Mouse (Mus musculus): ENCODE results near the gene Xpc. TPM values are rescaled to one million over a fixed set of nuclear protein-coding genes. Genes with fewer than 3 reads are reported as not detected.

The Xpc gene
- polyA plus RNA-seq, 1 experiment from 2014 or later = 20.4 TPM

DNA sequence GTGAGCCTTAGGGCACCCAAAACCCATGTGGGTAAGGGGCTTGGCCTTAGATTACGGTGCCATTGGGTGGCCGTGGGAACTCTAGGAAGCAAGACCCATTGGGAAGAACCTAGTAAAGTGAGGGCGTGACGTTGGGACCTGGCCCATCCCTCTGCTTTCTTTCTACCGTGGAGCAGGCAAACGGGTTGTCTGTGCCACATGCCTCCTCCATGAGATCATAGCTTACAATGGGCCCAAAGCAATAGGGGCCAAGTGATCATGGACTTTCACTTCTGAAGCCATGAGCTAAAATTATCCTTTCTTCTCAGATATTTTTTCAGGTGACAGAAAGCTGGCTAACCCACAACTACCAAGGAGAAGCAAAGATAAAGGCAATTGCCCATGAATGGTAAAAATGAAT is 15.6 kb upstream of the Xpc start:
- Histone ChIP-seq H3K4me1 (ENCODE audit: control insufficient read depth, insufficient read depth, low read length) (no peaks in the 10 kb centered on the region), H3K27me3 (ENCODE audit: control insufficient read depth, insufficient read depth, low read depth, low read length) (no peaks in the 10 kb centered on the region), H3K9ac (ENCODE audit: low read depth, low read length) (no peak overlapping the region), H3K4me2 (ENCODE audit: low read length) (no peak overlapping the region), H3K36me3 (ENCODE audit: control insufficient read depth, insufficient read depth, low read length) (no peaks in the 10 kb centered on the region), H3K4me3 (ENCODE audit: low read depth, low read length) (no peak overlapping the region), H3K9me3 (replicated peaks; ENCODE audit: control insufficient read depth, low read length, poor library complexity, severe bottlenecking) (no peaks in the 10 kb centered on the region), H3K27ac (ENCODE audit: low read length) (no peak overlapping the region)
- no peak for ATAC-seq
- WGBS = 86% methylated on average over 6 of the region's 6 CpGs

DNA sequence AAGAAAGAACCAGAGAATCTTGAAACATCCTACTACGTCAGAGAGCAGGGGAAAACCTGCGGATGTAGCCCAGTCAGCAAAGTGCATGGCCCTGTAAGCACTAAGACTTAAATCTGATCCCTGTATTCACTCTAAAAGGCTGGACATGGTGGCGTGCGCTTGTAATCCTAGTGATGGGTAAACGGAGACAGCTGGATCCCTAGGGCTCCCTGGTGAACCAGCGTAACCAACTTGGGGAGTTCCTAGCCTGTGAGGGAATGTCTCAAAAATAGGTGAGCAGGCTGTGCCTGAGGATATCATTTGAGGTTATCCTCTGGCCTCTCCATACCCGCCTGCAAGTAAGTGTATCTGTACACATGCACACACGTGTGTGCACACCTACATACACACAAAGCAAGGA is 15.0 kb upstream of the Xpc start:
- 88% methylated on average over 8 of the region's 8 CpGs for WGBS
- Histone ChIP-seq H3K9ac (ENCODE audit: low read depth, low read length) (no peak overlapping the region), H3K4me2 (ENCODE audit: low read length) (no peak overlapping the region), H3K9me3 (replicated peaks; ENCODE audit: control insufficient read depth, low read length, poor library complexity, severe bottlenecking) (no peaks in the 10 kb centered on the region), H3K4me1 (ENCODE audit: control insufficient read depth, insufficient read depth, low read length) (no peaks in the 10 kb centered on the region), H3K27ac (ENCODE audit: low read length) (no peak overlapping the region), H3K4me3 (ENCODE audit: low read depth, low read length) (no peak overlapping the region), H3K27me3 (ENCODE audit: control insufficient read depth, insufficient read depth, low read depth, low read length) (no peaks in the 10 kb centered on the region), H3K36me3 (ENCODE audit: control insufficient read depth, insufficient read depth, low read length) (no peaks in the 10 kb centered on the region)
- ATAC-seq = no peak

DNA sequence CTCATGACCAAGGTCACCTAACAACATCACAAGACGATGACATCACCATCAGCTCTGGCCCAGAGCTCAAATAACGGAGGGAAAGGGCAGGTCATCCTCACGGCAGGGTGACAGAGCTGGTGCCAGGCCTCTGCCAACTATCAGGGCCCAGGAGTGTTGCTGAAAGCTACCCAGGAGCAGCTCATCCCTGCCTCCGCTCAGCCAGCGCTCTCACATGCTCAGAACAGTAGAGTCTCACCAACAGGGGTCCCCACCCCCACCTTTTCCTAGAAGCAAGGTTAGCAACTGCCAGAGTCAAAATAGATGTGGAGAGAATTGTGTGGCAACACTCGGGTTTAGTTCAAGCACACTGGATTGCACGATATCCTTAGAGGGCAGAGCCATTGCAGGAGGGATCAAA is 12.6 kb upstream of the Xpc start:
- 89% methylated on average over 7 of the region's 7 CpGs for WGBS

DNA sequence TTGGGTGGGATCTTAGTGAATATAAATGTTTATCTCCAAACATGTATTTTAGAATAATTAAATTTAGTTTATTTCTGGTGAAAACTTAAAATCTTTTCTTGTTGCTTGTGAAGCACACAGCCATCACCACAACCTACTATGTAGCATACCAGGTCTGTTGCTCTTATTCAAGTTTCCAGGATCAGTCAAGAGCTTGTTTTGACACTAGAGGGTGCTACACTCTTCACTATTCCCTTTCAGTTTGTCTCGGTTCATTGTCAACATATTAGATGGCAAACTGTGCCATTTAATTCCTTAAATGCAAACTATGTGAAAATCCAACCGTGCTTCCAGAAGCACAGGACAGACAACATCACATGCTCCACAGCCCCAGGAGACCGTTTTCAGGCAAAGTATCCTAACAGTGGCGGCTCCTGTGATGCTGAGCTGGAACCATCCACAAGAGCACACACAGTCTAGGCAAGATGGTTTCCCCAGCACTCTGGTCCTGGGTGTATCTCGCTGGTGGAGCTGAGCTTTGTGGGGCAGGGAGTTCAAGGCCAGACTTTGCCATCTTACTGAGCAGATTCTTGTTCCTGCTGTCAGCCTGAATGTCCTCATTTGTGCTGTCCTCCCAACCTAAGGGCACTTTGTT is 11.7 kb upstream of the Xpc start:
- no peak overlapping the region for H3K4me2 ChIP-seq (ENCODE audit: low read length)
- H3K4me3 ChIP-seq (ENCODE audit: low read depth, low read length) = no peak overlapping the region
- no peaks in the 10 kb centered on the region for H3K4me1 ChIP-seq (ENCODE audit: control insufficient read depth, insufficient read depth, low read length)
- 0 out of 2 replicates have a peak, but pooled peaks cover 10% of the 10 kb centered on the region for H3K36me3 ChIP-seq (ENCODE audit: control insufficient read depth, insufficient read depth, low read length)
- no peak overlapping the region for H3K9ac ChIP-seq (ENCODE audit: low read depth, low read length)
- H3K9me3 ChIP-seq (replicated peaks; ENCODE audit: control insufficient read depth, low read length, poor library complexity, severe bottlenecking) = no peaks in the 10 kb centered on the region
- no peaks in the 10 kb centered on the region for H3K27me3 ChIP-seq (ENCODE audit: control insufficient read depth, insufficient read depth, low read depth, low read length)
- peak; percentile 72 for ATAC-seq
- 39% methylated on average over 5 of the region's 5 CpGs for WGBS
- H3K27ac ChIP-seq (ENCODE audit: low read length) = no peak overlapping the region

More for the DNA sequence above, 12.6 kb upstream of the Xpc start:
- ATAC-seq = no peak
- Histone ChIP-seq H3K4me3 (ENCODE audit: low read depth, low read length) (no peak overlapping the region), H3K4me2 (ENCODE audit: low read length) (no peak overlapping the region), H3K36me3 (ENCODE audit: control insufficient read depth, insufficient read depth, low read length) (0 out of 2 replicates have a peak, but pooled peaks cover 6% of the 10 kb centered on the region), H3K27ac (ENCODE audit: low read length) (no peak overlapping the region), H3K4me1 (ENCODE audit: control insufficient read depth, insufficient read depth, low read length) (no peaks in the 10 kb centered on the region), H3K27me3 (ENCODE audit: control insufficient read depth, insufficient read depth, low read depth, low read length) (no peaks in the 10 kb centered on the region), H3K9ac (ENCODE audit: low read depth, low read length) (no peak overlapping the region), H3K9me3 (replicated peaks; ENCODE audit: control insufficient read depth, low read length, poor library complexity, severe bottlenecking) (no peaks in the 10 kb centered on the region)

DNA sequence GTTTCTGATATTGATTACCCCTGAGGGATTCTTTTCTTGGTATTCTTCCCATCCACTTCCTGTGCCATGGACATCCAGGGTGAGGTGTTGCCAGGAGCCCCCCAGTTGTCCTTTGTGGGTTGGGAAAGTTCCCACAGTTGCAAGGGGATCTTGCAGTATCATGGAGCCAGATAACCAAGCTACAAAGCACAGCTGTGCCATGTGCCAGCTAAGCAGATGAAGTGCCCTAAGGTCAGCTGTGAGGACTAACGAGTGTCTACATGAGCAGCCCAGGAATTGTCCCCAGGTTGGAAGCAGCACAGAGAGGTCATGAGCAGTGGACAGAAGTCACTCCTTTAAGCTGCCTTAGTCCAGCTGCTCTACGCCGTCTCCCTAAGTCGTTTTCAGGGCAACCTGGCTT is 9.9 kb upstream of the Xpc start:
- H3K4me1 ChIP-seq (ENCODE audit: control insufficient read depth, insufficient read depth, low read length) = no peaks in the 10 kb centered on the region
- no peak overlapping the region for H3K9ac ChIP-seq (ENCODE audit: low read depth, low read length)
- no peaks in the 10 kb centered on the region for H3K9me3 ChIP-seq (replicated peaks; ENCODE audit: control insufficient read depth, low read length, poor library complexity, severe bottlenecking)
- ATAC-seq = no peak
- no peaks in the 10 kb centered on the region for H3K27me3 ChIP-seq (ENCODE audit: control insufficient read depth, insufficient read depth, low read depth, low read length)
- peaks cover 12% of the 10 kb centered on the region; the same call in 1 of the 2 replicates for H3K36me3 ChIP-seq (ENCODE audit: control insufficient read depth, insufficient read depth, low read length)
- 85% methylated on average over 4 of the region's 4 CpGs for WGBS
- no peak overlapping the region for H3K4me2 ChIP-seq (ENCODE audit: low read length)
- no peak overlapping the region for H3K4me3 ChIP-seq (ENCODE audit: low read depth, low read length)
- H3K27ac ChIP-seq (ENCODE audit: low read length) = no peak overlapping the region

DNA sequence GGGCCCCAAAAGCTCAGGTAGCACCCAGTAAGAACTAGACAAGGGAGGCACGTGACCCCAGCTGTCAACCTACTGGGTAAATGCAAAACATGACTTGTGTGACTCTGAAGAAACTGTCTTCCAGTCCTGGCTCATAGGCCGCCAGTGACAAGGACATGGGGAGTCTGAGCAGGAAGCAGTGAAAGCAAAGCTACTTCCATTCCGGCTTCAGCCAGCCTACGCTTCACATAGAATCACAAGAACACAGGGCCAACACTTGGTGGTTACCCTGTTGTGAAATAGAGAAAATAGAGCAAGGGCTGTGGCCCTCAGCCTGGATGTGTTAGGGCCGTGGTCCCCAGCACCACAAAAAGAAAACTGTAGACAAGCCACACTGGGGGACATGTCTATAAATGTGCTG is 7.1 kb upstream of the Xpc start:
- no peak for ATAC-seq
- no peak overlapping the region for H3K27ac ChIP-seq (ENCODE audit: low read length)
- peaks cover 19% of the 10 kb centered on the region for H3K36me3 ChIP-seq (ENCODE audit: control insufficient read depth, insufficient read depth, low read length)
- H3K9ac ChIP-seq (ENCODE audit: low read depth, low read length) = no peak overlapping the region
- H3K27me3 ChIP-seq (ENCODE audit: control insufficient read depth, insufficient read depth, low read depth, low read length) = no peaks in the 10 kb centered on the region
- H3K4me3 ChIP-seq (ENCODE audit: low read depth, low read length) = no peak overlapping the region
- H3K4me1 ChIP-seq (ENCODE audit: control insufficient read depth, insufficient read depth, low read length) = no peaks in the 10 kb centered on the region
- H3K4me2 ChIP-seq (ENCODE audit: low read length) = no peak overlapping the region
- 93% methylated on average over 5 of the region's 5 CpGs for WGBS
- H3K9me3 ChIP-seq (replicated peaks; ENCODE audit: control insufficient read depth, low read length, poor library complexity, severe bottlenecking) = no peaks in the 10 kb centered on the region

DNA sequence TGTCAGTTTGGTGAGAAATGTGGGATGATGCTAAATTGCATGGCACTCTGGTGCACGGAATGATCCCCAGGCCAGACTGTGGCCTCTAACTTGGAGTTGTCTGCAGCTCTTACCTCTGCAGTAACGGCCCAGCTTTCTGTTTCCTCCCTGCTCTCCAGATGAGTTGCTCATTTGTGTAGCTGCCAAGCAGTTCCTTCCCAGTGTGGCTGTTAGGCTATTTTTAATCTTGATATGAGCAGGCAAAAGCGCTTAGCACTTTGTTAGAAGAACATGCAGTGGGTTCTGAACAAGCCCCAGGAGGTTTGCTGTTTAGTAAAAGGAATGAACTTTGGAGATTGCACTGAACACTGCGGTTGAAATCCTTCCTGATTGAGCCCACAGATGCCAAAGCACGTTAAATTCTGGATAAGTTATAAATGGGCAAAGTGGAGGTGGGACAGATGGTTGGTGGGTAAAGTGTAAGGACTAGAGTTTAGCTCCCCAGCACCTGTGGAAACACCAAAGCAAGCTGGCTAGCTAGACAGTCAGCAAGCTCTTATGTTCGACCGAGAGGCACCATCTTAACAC is 2.8 kb upstream of the Xpc start:
- peaks cover 16% of the 10 kb centered on the region for H3K36me3 ChIP-seq (ENCODE audit: control insufficient read depth, insufficient read depth, low read length)
- no peak overlapping the region for H3K4me2 ChIP-seq (ENCODE audit: low read length)

DNA sequence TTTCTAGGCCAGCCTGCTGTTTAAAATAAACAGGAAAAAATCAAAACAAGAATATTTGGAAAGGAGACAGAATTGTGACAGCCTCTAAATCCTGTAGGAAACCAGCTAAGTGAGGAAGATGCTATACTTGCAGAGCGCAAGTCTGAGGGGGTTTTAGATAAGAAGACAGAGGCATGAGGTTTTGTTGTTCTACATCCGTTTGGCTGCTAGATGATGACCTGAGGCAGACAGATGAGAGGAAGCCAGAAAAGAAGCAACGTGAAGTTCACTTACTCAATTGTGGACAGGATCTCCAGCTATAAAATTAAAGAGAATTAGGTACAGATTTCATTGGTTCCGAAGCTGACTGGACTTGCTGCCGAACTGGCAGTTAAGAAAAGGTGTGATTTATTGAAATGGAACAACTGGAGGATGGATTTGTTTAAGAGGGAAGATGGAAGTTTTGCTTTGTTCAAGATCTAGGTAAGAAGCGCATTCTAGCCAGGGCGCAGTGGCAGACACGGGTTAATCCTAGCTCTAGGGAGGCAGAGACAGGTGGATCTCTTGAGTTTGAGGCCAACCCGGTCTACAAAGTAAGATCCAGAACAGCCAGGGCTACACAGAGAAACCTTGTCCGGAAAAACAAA is 838 bp downstream of the Xpc start:
- peak overlapping the region; percentile 61 for H3K4me3 ChIP-seq (ENCODE audit: low read depth, low read length)
- H3K4me1 ChIP-seq (ENCODE audit: control insufficient read depth, insufficient read depth, low read length) = peaks cover 16% of the 10 kb centered on the region
- H3K27me3 ChIP-seq (ENCODE audit: control insufficient read depth, insufficient read depth, low read depth, low read length) = no peaks in the 10 kb centered on the region
- peaks cover 7% of the 10 kb centered on the region; the same call in 1 of the 2 replicates for H3K36me3 ChIP-seq (ENCODE audit: control insufficient read depth, insufficient read depth, low read length)
- H3K9me3 ChIP-seq (replicated peaks; ENCODE audit: control insufficient read depth, low read length, poor library complexity, severe bottlenecking) = no peaks in the 10 kb centered on the region
- H3K27ac ChIP-seq (ENCODE audit: low read length) = peak overlapping the region; percentile 78
- H3K9ac ChIP-seq (ENCODE audit: low read depth, low read length) = peak overlapping the region; percentile 79
- ATAC-seq = peak; percentile 6; the same call in 1 of the 2 replicates
- WGBS = 34% methylated on average over 10 of the region's 10 CpGs
- peak overlapping the region; percentile 75 for H3K4me2 ChIP-seq (ENCODE audit: low read length)

More for the DNA sequence above, 2.8 kb upstream of the Xpc start:
- ATAC-seq = no peak
- no peak overlapping the region for H3K4me3 ChIP-seq (ENCODE audit: low read depth, low read length)
- H3K27ac ChIP-seq (ENCODE audit: low read length) = no peak overlapping the region
- WGBS = 91% methylated on average over 7 of the region's 7 CpGs
- H3K4me1 ChIP-seq (ENCODE audit: control insufficient read depth, insufficient read depth, low read length) = peaks cover 16% of the 10 kb centered on the region
- H3K9ac ChIP-seq (ENCODE audit: low read depth, low read length) = no peak overlapping the region
- H3K27me3 ChIP-seq (ENCODE audit: control insufficient read depth, insufficient read depth, low read depth, low read length) = no peaks in the 10 kb centered on the region
- H3K9me3 ChIP-seq (replicated peaks; ENCODE audit: control insufficient read depth, low read length, poor library complexity, severe bottlenecking) = no peaks in the 10 kb centered on the region

DNA sequence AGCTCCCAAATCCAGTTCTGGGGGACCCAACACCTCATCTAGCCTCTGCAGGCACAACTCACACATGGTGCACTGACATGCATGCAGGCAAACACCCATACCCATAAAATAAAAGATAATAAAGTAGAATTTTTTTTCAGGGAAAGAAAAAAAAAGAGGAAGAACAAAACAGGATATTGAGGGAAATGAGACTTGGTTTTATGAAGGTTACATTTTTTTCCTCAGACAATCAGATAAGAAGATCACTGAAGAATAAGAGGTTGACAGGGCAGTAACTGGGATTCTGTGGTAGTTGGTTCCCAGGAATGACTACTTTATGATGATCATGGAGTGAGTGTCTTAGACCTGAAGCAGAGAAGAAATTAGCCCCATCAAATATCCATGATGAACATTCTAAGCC is 1.6 kb downstream of the Xpc start:
- no peaks in the 10 kb centered on the region for H3K9me3 ChIP-seq (replicated peaks; ENCODE audit: control insufficient read depth, low read length, poor library complexity, severe bottlenecking)
- no peak for ATAC-seq
- H3K27ac ChIP-seq (ENCODE audit: low read length) = no peak overlapping the region
- H3K36me3 ChIP-seq (ENCODE audit: control insufficient read depth, insufficient read depth, low read length) = peaks cover 5% of the 10 kb centered on the region; the same call in 1 of the 2 replicates
- H3K4me2 ChIP-seq (ENCODE audit: low read length) = peak overlapping the region; percentile 75; the same call in 1 of the 2 replicates
- H3K4me1 ChIP-seq (ENCODE audit: control insufficient read depth, insufficient read depth, low read length) = peaks cover 16% of the 10 kb centered on the region
- no peak overlapping the region for H3K4me3 ChIP-seq (ENCODE audit: low read depth, low read length)
- no peaks in the 10 kb centered on the region for H3K27me3 ChIP-seq (ENCODE audit: control insufficient read depth, insufficient read depth, low read depth, low read length)
- no peak overlapping the region for H3K9ac ChIP-seq (ENCODE audit: low read depth, low read length)
